Mouse (Mus musculus) gastrocnemius, adult 8-10 months (tissue): ENCODE data around the gene Ccndbp1. TPM values are rescaled to one million over a fixed set of nuclear protein-coding genes. Genes with fewer than 3 reads are reported as not detected.

Experiments
- microRNA-seq: library from miRNA; unstranded; fragments of <30 nt; microRNA quantifications from one replicate; pipeline ENCODE4 v1.2.0, GENCODE M21; 2022
- total RNA-seq, 4 experiments: library from RNA; stranded (reverse); gene quantifications; 2 replicates each; pipeline ENCODE4 v1.2.4; 2022

The Ccndbp1 gene
- total RNA-seq, 4 experiments from 2014 or later: 26.9 to 41.5 (median 37.5) TPM

Small RNAs within 50 kb of the gene (microRNA-seq; reads per million reads assigned to microRNA genes)
- not detected for gene Gm44325

Other genes starting within 250 kb of the Ccndbp1 start
- 1 to 10 TPM; 2.7 to 5.2 (median 4.4) TPM for gene Cdan1, start 158.3 kb upstream of the Ccndbp1 start, total RNA-seq
- 10 to 100 TPM in 1 of 4 experiments, 1 to 10 TPM in 3; 7.5 to 11.3 (median 9.3) TPM for gene Ttbk2, start 157.8 kb upstream of the Ccndbp1 start, total RNA-seq
- 10 to 100 TPM; 27.4 to 31.5 (median 29.6) TPM for gene Ubr1, start 37.7 kb upstream of the Ccndbp1 start, total RNA-seq
- gene Tmem62, start 31.4 kb upstream of the Ccndbp1 start, total RNA-seq: 1 to 10 TPM; 2.9 to 4.0 (median 3.2) TPM
- gene Epb42, start 28.7 kb downstream of the Ccndbp1 start, total RNA-seq: not detected
- under 1 TPM; 0.20 to 0.43 (median 0.34) TPM for gene Tgm5, start 77.4 kb downstream of the Ccndbp1 start, total RNA-seq
- gene Tgm7, start 101.4 kb downstream of the Ccndbp1 start, total RNA-seq: not detected
- gene Adal, start 132.0 kb downstream of the Ccndbp1 start, total RNA-seq: 10 to 100 TPM; 13.4 to 18.9 (median 17.1) TPM
- gene Lcmt2, start 132.2 kb downstream of the Ccndbp1 start, total RNA-seq: 1 to 10 TPM; 3.5 to 5.0 (median 4.0) TPM
- 10 to 100 TPM; 10.2 to 16.5 (median 11.7) TPM for gene Tubgcp4, start 162.3 kb downstream of the Ccndbp1 start, total RNA-seq
- gene Zscan29, start 162.7 kb downstream of the Ccndbp1 start, total RNA-seq: 1 to 10 TPM; 3.8 to 4.9 (median 4.5) TPM